Mouse (Mus musculus) bone marrow macrophage, adult 2 months (primary cell): ENCODE data around the gene Aars2. TPM values are rescaled to one million over a fixed set of nuclear protein-coding genes. Genes with fewer than 3 reads are reported as not detected.

Experiments used
- H3K27ac ChIP-seq: 2 replicates; pipeline ENCODE4 v1.5.1; 2012; ENCODE audit warnings: low read depth, low read length; ENCODE audit not compliant: insufficient read depth
- H3K4me1 ChIP-seq: 2 replicates; pipeline ENCODE4 v1.6.1; 2012; ENCODE audit warnings: low read length; ENCODE audit not compliant: control insufficient read depth, insufficient read depth
- H3K4me3 ChIP-seq: 2 replicates; pipeline ENCODE4 v1.5.1; 2012; ENCODE audit warnings: mild to moderate bottlenecking, low read length, moderate library complexity; ENCODE audit not compliant: insufficient read depth
- CTCF ChIP-seq: IDR thresholded peaks from 2 replicates; pipeline ENCODE4 v1.5.1; 2012; ENCODE audit warnings: low read depth, mild to moderate bottlenecking, low read length, moderate library complexity
- POLR2A ChIP-seq: IDR thresholded peaks from 2 replicates; pipeline ENCODE4 v1.6.1; 2012; ENCODE audit warnings: mild to moderate bottlenecking, low read depth, low read length, borderline replicate concordance
- polyA plus RNA-seq: library from polyadenylated mRNA; stranded (reverse); fragments of >200 nt; gene quantifications from 2 replicates; pipeline ENCODE4 v1.2.4, GENCODE M21; 2012; ENCODE audit not compliant: missing spikeins, insufficient read depth, insufficient read length

The Aars2 gene
- polyA plus RNA-seq, 1 experiment: 4.8 TPM

DNA sequence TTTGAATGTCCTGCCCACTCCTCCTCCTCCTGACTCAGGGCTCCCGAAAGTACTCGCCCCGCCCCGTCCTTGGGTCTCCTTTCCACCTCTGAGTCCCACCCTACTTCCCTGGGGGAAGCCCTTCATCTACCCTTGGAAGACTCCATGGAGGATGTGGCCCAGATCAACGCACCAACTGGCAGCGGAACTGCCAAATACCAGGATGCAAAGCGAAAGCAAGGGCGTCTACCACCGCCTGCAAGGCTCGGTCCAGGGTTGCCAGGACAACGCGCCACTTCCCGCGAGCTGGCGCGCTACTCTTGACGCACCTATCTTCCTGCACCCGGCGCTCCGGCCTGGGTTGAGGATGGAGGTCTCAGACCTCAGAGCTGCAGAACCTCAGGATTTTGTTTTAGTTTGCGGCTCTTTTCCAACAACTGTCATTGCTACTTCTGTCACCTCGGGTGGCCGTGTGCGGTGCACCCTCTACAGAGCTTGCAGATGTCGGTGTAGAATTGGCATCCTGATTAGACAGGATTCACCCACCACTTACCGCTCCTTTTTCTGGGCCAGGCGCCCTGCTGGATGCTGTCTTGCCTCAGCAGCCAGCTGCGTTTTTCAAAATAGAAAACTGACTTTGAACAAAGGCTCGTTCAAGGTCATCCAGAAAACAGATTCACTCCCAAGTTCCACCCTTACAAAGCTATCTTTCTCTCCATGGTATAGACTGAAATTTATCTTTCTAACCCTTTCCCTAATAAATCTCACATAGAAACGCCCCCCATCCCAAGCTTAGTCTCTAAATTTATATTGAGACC lies 31.8 kb upstream of the Aars2 start, which contains the start of gene Spats1:
Gene Spats1 (minus strand): TSS at position 747 of the 797 bp plus-strand sequence.
- Histone ChIP-seq H3K4me1 (peaks cover 6% of the 10 kb centered on the region), H3K27ac (no peak within 1 kb of the TSS), H3K4me3 (peak within 1 kb of the TSS; percentile 57)
- no peak for TF ChIP-seq POLR2A
- TF ChIP-seq CTCF: no peak

DNA sequence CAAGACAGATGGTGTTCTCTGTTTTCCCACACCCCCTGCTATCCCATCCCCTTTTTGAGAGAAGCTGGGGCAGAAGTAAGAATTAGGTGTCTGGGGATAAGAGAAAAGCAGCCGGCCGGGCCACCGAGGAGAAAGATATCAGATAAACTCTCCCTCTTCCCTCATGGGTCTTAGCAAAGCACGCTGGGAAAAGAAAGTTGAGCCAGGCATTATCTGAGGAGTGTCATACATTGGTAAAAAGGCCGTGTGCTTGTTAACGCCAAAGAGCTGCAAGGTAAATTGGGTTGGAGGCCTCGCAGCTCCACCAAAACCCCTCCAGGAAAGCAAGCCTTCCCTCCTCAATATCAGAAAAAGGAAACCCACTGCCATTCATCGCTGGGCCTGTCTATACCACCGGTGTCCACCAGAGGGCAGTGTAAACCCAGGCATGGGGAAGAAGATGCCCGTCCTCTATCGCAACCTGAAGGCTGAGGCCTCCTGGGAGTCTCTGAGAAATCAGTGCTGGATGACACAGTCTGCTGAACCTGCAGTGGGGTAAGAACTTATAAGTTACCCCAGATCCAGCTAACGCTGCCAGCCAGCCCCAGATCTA lies 28.3 kb upstream of the Aars2 start:
- H3K4me3 ChIP-seq: no peak overlapping the region

DNA sequence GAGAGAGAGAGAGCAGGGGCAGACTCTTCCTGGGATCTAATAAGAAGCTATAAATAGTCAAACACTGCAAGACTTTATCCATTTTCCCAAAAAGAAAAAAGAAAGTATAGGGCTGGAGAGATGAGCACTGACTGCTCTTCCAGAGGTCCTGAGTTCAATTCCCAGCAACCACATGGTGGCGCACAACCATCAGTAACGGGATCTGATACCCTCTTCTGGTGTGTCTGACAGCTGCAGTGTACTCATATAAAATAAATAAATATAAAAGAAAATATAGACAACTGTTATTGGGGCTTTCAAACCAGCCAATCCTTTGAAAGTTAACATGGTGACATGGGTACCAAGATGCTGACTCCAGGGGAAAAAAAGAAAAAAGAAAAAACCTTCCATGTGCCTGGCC lies 26.2 kb upstream of the Aars2 start:
- TF ChIP-seq POLR2A: no peak
- no peak; the same call in 1 of the 2 replicates for TF ChIP-seq CTCF
- Histone ChIP-seq H3K27ac (no peak overlapping the region), H3K4me1 (peaks cover 2% of the 10 kb centered on the region; the same call in 1 of the 2 replicates)

More for the DNA sequence above, 28.3 kb upstream of the Aars2 start:
- H3K4me1 ChIP-seq: no peaks in the 10 kb centered on the region; the same call in 1 of the 2 replicates
- no peak overlapping the region for H3K27ac ChIP-seq
- TF ChIP-seq POLR2A: no peak
- TF ChIP-seq CTCF: peak; percentile 91

DNA sequence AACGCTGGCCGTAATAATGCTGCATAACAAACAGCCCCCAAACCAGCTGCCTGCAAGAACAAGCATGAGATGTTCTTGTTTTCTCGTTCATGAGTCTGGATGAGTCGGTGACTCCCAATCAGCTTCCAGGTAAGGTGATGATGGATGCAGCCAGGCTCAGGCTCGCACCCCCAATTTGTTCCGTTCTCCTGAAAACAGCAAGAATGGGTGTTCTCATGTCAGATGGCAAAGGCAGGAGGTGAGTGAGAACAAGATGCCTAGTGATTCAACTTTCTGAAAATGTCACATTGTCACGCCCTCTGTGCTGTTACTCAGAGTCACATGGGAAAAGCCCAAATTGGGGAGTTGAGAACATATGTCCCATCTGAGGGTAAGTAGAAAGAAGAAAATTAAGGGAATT lies 21.1 kb upstream of the Aars2 start:
- Histone ChIP-seq H3K4me3 (no peak overlapping the region), H3K4me1 (peaks cover 2% of the 10 kb centered on the region; the same call in 1 of the 2 replicates), H3K27ac (no peak overlapping the region)
- TF ChIP-seq CTCF: no peak
- no peak for TF ChIP-seq POLR2A

More for the DNA sequence above, 26.2 kb upstream of the Aars2 start:
- H3K4me3 ChIP-seq: no peak overlapping the region

DNA sequence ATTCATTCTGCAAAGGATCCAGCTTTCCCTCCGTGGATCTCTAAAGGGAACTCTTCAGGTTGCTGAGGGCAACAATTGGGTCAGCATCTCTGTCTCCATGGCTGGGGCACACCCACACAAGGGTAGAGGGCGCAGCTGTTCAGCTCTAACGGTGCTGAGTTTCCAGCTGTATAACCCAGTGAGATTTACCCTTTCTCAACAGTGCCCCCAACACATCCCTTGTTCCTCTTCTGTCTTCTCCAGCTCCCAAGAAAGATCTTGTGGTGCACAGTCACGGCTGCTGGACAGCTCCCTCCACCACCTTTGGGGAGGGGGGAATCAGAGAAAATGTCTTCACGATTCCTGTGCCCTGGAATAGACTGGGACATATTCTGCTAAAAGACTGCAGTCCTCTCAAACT lies 19.4 kb upstream of the Aars2 start:
- Histone ChIP-seq H3K27ac (no peak overlapping the region), H3K4me3 (no peak overlapping the region), H3K4me1 (peaks cover 2% of the 10 kb centered on the region; the same call in 1 of the 2 replicates)
- TF ChIP-seq CTCF (no peak), POLR2A (no peak)

DNA sequence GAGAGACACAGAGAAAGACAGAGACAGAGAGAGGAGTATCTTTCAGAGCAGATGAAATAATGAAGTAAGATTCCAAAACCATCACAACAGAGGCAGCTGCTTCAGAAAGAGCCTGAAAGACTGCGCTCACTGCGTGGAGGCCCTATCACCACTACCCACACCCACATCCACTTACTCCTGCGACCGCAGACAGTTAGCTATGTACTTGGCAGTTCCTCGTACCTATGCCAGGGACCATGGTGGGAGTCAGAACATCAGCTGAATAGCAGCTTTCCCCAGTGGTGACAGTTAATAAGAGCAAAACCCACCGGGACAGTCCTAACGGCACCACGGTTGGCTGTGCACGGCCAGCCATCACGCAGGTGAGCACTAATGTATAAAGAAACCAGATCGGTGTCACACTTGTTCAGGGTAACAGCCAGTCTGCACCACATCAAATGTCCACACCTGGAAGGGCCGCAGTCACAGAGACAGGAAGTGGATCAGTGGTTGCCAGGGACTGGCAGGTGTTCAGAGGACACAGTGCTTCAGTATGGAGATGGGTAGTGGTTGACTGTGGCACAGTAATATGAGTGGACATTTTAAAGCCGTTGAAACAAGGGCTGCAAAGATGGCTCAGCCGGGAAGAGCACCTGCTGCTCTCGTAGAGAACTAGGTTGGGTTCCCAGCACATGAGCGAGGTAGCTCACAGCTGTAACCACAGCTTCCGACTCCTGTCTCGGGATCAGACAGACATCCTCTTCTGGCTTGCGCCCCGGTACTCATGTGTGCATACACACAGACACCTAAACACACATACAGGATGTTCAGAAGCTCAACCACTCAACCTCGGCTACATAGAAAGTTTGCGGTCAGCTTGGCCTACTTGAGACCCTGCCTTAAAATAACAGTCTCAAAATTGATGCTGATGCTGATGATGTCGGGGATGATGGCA lies 18.1 kb upstream of the Aars2 start:
- H3K4me1 ChIP-seq: peaks cover 2% of the 10 kb centered on the region; the same call in 1 of the 2 replicates
- no peak overlapping the region for H3K4me3 ChIP-seq
- no peak overlapping the region for H3K27ac ChIP-seq
- TF ChIP-seq POLR2A: no peak

DNA sequence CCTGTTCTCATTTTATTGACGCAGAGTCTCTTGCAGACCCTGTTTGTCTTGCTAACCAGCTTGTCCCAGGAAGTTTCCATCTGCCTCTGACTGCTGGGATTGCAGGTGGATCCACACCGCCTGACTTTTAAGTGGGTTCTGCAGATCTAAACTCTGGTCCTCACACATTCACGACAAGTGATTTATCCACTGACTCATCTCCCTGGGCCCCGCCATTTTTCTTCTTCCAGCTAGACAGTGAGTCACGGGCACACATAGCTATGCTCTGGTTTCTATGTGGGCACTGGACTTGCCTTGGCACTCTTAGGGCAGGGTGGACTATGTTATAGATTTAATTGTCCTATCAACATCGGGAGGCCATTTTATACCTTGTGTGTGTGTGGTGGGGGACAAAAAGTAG lies 16.9 kb upstream of the Aars2 start:
- Histone ChIP-seq H3K27ac (no peak overlapping the region), H3K4me1 (no peaks in the 10 kb centered on the region), H3K4me3 (no peak overlapping the region)
- TF ChIP-seq POLR2A: no peak
- TF ChIP-seq CTCF: no peak

DNA sequence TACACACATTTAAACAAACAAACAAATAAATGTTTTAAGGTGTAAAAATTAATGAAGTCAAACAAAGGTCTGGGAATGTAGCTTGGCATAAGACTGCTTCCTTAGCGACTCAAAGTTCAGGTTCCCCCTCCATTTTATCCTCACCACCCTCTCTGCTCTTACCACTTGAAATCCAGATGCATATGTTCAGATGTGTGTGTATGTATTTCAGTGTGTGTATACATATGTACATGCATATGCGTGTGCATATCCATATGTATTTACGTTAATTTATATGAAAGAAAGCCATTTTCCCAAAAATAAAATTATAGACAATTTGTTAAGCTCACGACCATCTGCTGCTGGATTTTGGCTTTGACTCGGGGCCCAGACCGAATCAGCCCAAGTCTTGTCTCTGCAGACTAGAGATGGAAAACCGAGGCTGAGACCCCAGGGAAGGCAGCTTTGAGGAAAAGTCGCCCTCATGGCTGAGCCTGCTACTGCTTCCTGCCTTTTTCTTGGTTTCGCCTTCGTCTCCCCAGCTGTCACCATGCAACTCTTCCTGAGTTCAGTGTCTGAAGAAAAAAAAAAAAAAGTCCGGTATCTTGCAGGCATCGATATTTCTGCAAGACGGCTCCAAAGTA lies 16.0 kb upstream of the Aars2 start:
- Histone ChIP-seq H3K4me3 (no peak overlapping the region), H3K27ac (no peak overlapping the region), H3K4me1 (no peaks in the 10 kb centered on the region)
- TF ChIP-seq CTCF (no peak), POLR2A (no peak)

DNA sequence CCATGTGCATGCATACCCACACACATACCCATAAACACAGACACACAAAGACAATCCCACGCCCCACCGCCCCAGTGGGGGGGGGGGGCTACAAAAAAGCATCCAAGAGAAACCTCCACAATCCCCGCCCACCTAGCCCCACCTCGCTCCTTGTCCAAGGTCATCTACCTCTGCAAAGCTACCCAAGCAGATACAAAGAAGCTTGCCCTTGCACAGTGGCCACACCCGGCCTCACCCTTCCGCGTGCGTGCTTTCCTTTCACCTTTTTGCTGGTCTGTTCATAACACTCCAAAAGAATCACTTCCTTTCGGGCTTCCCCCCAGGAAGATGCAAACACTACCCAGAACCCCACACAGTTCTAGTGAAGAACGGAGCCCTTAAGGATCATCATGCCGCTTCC lies 11.2 kb upstream of the Aars2 start:
- TF ChIP-seq POLR2A: no peak
- TF ChIP-seq CTCF: no peak
- Histone ChIP-seq H3K4me3 (no peak overlapping the region), H3K4me1 (no peaks in the 10 kb centered on the region; the same call in 1 of the 2 replicates), H3K27ac (no peak overlapping the region)
